8 mouse cellular contexts compared by ENCODE assay signal in genomic region chr5:110839678-110840365, GRCm38 (mm10). TPM values are rescaled to one million over a fixed set of nuclear protein-coding genes. Genes with fewer than 3 reads are reported as not detected.
DNase-seq lines count a peak whose midpoint lies in the region; ATAC-seq and TF ChIP-seq lines count a peak whose summit lies in the region.

TSS of gene Hscb (minus strand) at chr5:110839777.
TSS of gene Chek2 (plus strand) at chr5:110839979.

- peak; percentile 95 for DNase-seq in gastrocnemius, adult 8-10 months (ENCODE audit: low spot score in 2 of 2)
- DNase-seq in hindlimb bud, embryonic 11.5 days (ENCODE audit: extremely low spot score, low read depth, low spot score), result peak; percentile 97
- peak; percentile 95 to 98 for DNase-seq in left cerebral cortex, adult 8-10 months (ENCODE audit: low spot score in 2 of 2)
- DNase-seq in right cerebral cortex, postnatal 10 days (ENCODE audit: low spot score in 2 of 2), result peak; percentile 99
- DNase-seq in urinary bladder, postnatal 25 days (ENCODE audit: low spot score), result peak; percentile 87

- TF ChIP-seq CTCF in cortical plate, adult 2 months (IDR thresholded peaks at IDR 0.05; ENCODE audit: extremely low read depth, insufficient read depth, low read length), result peak; percentile 31; the same call in 1 of the 2 replicates

- peak within 1 kb of the TSS; percentile 32 for H3K27ac ChIP-seq in cortical plate, adult 2 months (ENCODE audit: insufficient read depth, low read length)

- ATAC-seq in activated CD4-positive, CD25-positive, alpha-beta regulatory T cell, adult 4 months, result peak; percentile 97

- TF ChIP-seq POLR2A in cortical plate, adult 2 months (IDR thresholded peaks at IDR 0.05; ENCODE audit: extremely low read depth, insufficient read depth, low read length), result peak; percentile 84

- peak within 1 kb of the TSS; percentile 74 for H3K4me3 ChIP-seq in cortical plate, adult 2 months (ENCODE audit: insufficient read depth, low read length)
- peak within 1 kb of the TSS; percentile 96 for H3K4me3 ChIP-seq in megakaryocyte, embryonic 14.5 days (replicated peaks)

- H3K4me1 ChIP-seq in cortical plate, adult 2 months (ENCODE audit: control insufficient read depth, insufficient read depth, low read length), result peaks cover 1% of the 10 kb centered on the region; the same call in 1 of the 2 replicates
- peaks cover 59% of the 10 kb centered on the region for H3K4me1 ChIP-seq in megakaryocyte, embryonic 14.5 days

- peaks cover 37% of the 10 kb centered on the region for H3K36me3 ChIP-seq in megakaryocyte, embryonic 14.5 days (replicated peaks; ENCODE audit: low read length)

- H3K9me3 ChIP-seq in megakaryocyte, embryonic 14.5 days, result no peaks in the 10 kb centered on the region

- H3K27me3 ChIP-seq in megakaryocyte, embryonic 14.5 days (replicated peaks), result no peaks in the 10 kb centered on the region

RNA-seq across cellular contexts. Expression of gene Hscb, which starts in this region (rescaled TPM):
- polyA plus RNA-seq in activated CD4-positive, CD25-positive, alpha-beta regulatory T cell, adult 4 months (2017; shearing (Covaris generic)), result 10 to 100 TPM; 54.5 to 54.9 TPM
- 13.4 and 15.3 TPM in 2 replicates for polyA plus RNA-seq in cortical plate, adult 2 months (2012; rRNA removed)
- total RNA-seq in gastrocnemius, adult 8-10 months (2022), result 10 to 100 TPM; 12.9 to 18.1 (median 16.1) TPM
- 10 to 100 TPM; 12.1 to 15.6 (median 13.6) TPM for total RNA-seq in left cerebral cortex, adult 8-10 months (2022)
- polyA plus RNA-seq in megakaryocyte, embryonic 14.5 days (2012; ENCODE audit: insufficient read depth, low replicate concordance), result 36.6 and 64.3 TPM in 2 replicates

RNA-seq across cellular contexts. Expression of gene Chek2, which starts in this region (rescaled TPM):
- 10 to 100 TPM in 1 of 2 experiments, 1 to 10 TPM in 1; 7.4 to 10.6 TPM for polyA plus RNA-seq in activated CD4-positive, CD25-positive, alpha-beta regulatory T cell, adult 4 months (2017; shearing (Covaris generic))
- polyA plus RNA-seq in cortical plate, adult 2 months (2012; rRNA removed), result 1.5 and 1.8 TPM in 2 replicates
- total RNA-seq in gastrocnemius, adult 8-10 months (2022), result 1 to 10 TPM in 1 of 4 experiments, under 1 TPM in 3; 0.46 to 1.1 (median 0.68) TPM
- 1 to 10 TPM; 1.3 to 1.9 (median 1.6) TPM for total RNA-seq in left cerebral cortex, adult 8-10 months (2022)
- polyA plus RNA-seq in megakaryocyte, embryonic 14.5 days (2012; ENCODE audit: insufficient read depth, low replicate concordance), result 1.2 and 1.3 TPM in 2 replicates

Comparison
In these comparisons a context has a peak if more than half of its experiments do, and no peak if none do; other contexts are left out.
1. Peak in every context shown above with its lines: DNase-seq, ATAC-seq, H3K4me3 ChIP-seq and H3K27ac ChIP-seq.